Mouse (Mus musculus) brain, embryonic 14.5 days (tissue): ENCODE measurements around the gene Angpt4.

Source experiments
- CTCF ChIP-seq: fragments of 200-500 bp; IDR thresholded peaks from 2 replicates; pipeline ENCODE4 v1.5.1; 2012; ENCODE audit warnings: inconsistent platforms, mild to moderate bottlenecking, moderate library complexity, borderline replicate concordance; ENCODE audit not compliant: insufficient read depth, insufficient read length; ENCODE audit errors: extremely low read depth
- POLR2A ChIP-seq: fragments of 200-500 bp; IDR thresholded peaks from 2 replicates; pipeline ENCODE4 v1.6.1; 2012; ENCODE audit warnings: mild to moderate bottlenecking, inconsistent platforms, borderline replicate concordance; ENCODE audit not compliant: poor library complexity, insufficient read depth, insufficient read length, severe bottlenecking; ENCODE audit errors: extremely low read depth

DNA sequence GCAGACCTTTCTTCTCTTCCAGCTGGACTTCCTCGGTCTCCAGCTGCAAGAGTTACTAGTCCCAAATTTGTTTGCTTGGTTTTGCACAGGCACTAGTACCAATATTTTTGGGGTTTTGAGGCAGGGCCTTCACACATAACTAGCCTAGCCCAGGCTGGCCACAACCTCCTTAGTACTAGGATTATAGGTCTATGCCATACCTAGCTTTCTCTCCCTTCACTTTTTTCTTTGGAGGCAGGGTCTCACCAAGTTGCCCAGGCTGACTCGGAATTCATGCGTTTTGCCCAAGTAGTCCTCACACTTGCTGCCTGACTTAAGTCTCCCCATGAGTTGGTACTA, 69.3 kb downstream of the Angpt4 start:
- TF ChIP-seq CTCF (no peak), POLR2A (no peak)
